Comparison of ENCODE assay signal across 8 mouse cellular contexts in genomic region chr7:135716445-135716877, GRCm38 (mm10). TPM values are rescaled to one million over a fixed set of nuclear protein-coding genes. Genes with fewer than 3 reads are reported as not detected.
DNase-seq lines count a peak whose midpoint lies in the region; ATAC-seq and TF ChIP-seq lines count a peak whose summit lies in the region.

No protein-coding gene starts in this region.

- DNase-seq in gastrocnemius, adult 2 months: peak; percentile 93
- peak; percentile 96 for DNase-seq in hindbrain, postnatal 0 days (ENCODE audit: low spot score)
- peak; percentile 64 to 80 for DNase-seq in left cerebral cortex, adult 18-20 months (ENCODE audit: low spot score in 2 of 2)
- peak; percentile 85 for DNase-seq in retina, postnatal 7 days (ENCODE audit: low read depth, low spot score)
- DNase-seq in urinary bladder, adult 18-20 months (ENCODE audit: low spot score in 2 of 2): peak; percentile 65 to 83

- H3K9ac ChIP-seq in hindbrain, postnatal 0 days (replicated peaks; ENCODE audit: low read length): peak overlapping the region; percentile 59

- no peaks in the 10 kb centered on the region for H3K4me1 ChIP-seq in hindbrain, postnatal 0 days (ENCODE audit: insufficient read depth, low read length)

- H3K4me2 ChIP-seq in hindbrain, postnatal 0 days (ENCODE audit: low read depth, low read length): peak overlapping the region; percentile 98

- H3K36me3 ChIP-seq in hindbrain, postnatal 0 days (ENCODE audit: insufficient read depth, low read length): no peaks in the 10 kb centered on the region
- no peaks in the 10 kb centered on the region for H3K36me3 ChIP-seq in macrophage (ENCODE audit: inconsistent target)

- H3K27me3 ChIP-seq in hindbrain, postnatal 0 days (ENCODE audit: insufficient read depth, low read length): no peaks in the 10 kb centered on the region

- intact Hi-C loops in gastrocnemius, adult 2 months (cut with DNase I): no loop called here

- no peak for TF ChIP-seq CTCF in gastrocnemius, adult 2 months (IDR thresholded peaks at IDR 0.05)
- TF ChIP-seq CTCF in hindbrain, postnatal 0 days (IDR thresholded peaks at IDR 0.05; ENCODE audit: low read depth): no peak

- peaks cover 44% of the 10 kb centered on the region for H3K79me2 ChIP-seq in macrophage (ENCODE audit: inconsistent target)

- no peaks in the 10 kb centered on the region for H3K9me3 ChIP-seq in hindbrain, postnatal 0 days (ENCODE audit: low read length)

- ATAC-seq in activated CD4-positive, CD25-positive, alpha-beta regulatory T cell, adult 4 months: peak; percentile 86
- peak; percentile 85 for ATAC-seq in common myeloid progenitor, adult 5-6 weeks (replicated peaks; ENCODE audit: low read depth, poor library complexity, severe bottlenecking)
- ATAC-seq in hindbrain, postnatal 0 days: peak; percentile 98

- H3K27ac ChIP-seq in gastrocnemius, adult 2 months: peak overlapping the region; percentile 79
- no peak overlapping the region for H3K27ac ChIP-seq in hindbrain, postnatal 0 days
- peak overlapping the region; percentile 63 for H3K27ac ChIP-seq in macrophage

- WGBS in hindbrain, postnatal 0 days: 1% methylated on average over 25 of the region's 28 CpGs
- 2% methylated on average over 24 of the region's 28 CpGs for WGBS in macrophage (ENCODE audit: missing documents)

- peak overlapping the region; percentile 94 for H3K4me3 ChIP-seq in gastrocnemius, adult 2 months
- peak overlapping the region; percentile 86 for H3K4me3 ChIP-seq in hindbrain, postnatal 0 days (ENCODE audit: low read length)
- H3K4me3 ChIP-seq in macrophage (ENCODE audit: inconsistent target): peak overlapping the region; percentile 54

RNA-seq across cellular contexts. Expression of gene Mki67, which starts 0.3 kb away (rescaled TPM):
- polyA plus RNA-seq in activated CD4-positive, CD25-positive, alpha-beta regulatory T cell, adult 4 months (2017; shearing (Covaris generic)): 10 to 100 TPM; 23.3 to 30.0 TPM
- total RNA-seq in common myeloid progenitor, adult 5-6 weeks (2017): 396 and 444 TPM in 2 replicates
- under 1 TPM in 1 of 2 experiments, not detected in 1; 0.08 TPM for total RNA-seq in gastrocnemius, adult 2 months (2021)
- 17.5 and 29.4 TPM in 2 replicates for total RNA-seq in hindbrain, postnatal 0 days (2014; rRNA removed)
- polyA plus RNA-seq in hindbrain, postnatal 0 days (2015; fragmentation: Nextera tagmentation; extraction: Ambion mirVana): 10.6 and 10.8 TPM in 2 replicates
- total RNA-seq in left cerebral cortex, adult 18-20 months (2021): under 1 TPM; 0.12 to 0.30 TPM
- 100 to 1,000 TPM in 14 of 26 experiments, 10 to 100 TPM in 12; 20.5 to 572 (median 122) TPM for total RNA-seq in macrophage (2018; cell fraction: chromatin; rRNA removed)
- total RNA-seq in macrophage (2018; cell fraction: cytosol; rRNA removed): 100 to 1,000 TPM in 1 of 26 experiments, 10 to 100 TPM in 22, 1 to 10 TPM in 3; 8.8 to 101 (median 19.2) TPM
- total RNA-seq in macrophage (2018; cell fraction: nucleus; rRNA removed): 100 to 1,000 TPM in 14 of 26 experiments, 10 to 100 TPM in 12; 13.1 to 253 (median 111) TPM
- polyA plus RNA-seq in macrophage (2018): 4.2 to 24.2 TPM (median 17.5 TPM) in 3 replicates

Comparison
In these comparisons a context has a peak if more than half of its experiments do, and no peak if none do; other contexts are left out.
1. RNA of gene Mki67, which starts 0.3 kb away (total RNA-seq): 396 to 444 TPM in common myeloid progenitor, adult 5-6 weeks and 17.5 to 29.4 TPM in hindbrain, postnatal 0 days; 0.12 to 0.30 TPM in left cerebral cortex, adult 18-20 months and 0.08 TPM in gastrocnemius, adult 2 months; every median in the first group is over 10 times any median in the second.
2. Peak in every context shown above with its lines, with median percentiles within 50 percentile points of each other: ATAC-seq, DNase-seq and H3K4me3 ChIP-seq.